Mouse (Mus musculus) heart, embryonic 11.5 days (tissue): ENCODE data around the gene Lbh. TPM values are rescaled to one million over a fixed set of nuclear protein-coding genes. Genes with fewer than 3 reads are reported as not detected.

ENCODE experiments used
- ATAC-seq: fragments of 200-750 bp; cut with Nextera tagmentation; replicated peaks from 2 replicates; pipeline ENCODE4 v1.8.0; 2017; ENCODE audit warnings: moderate library complexity; ENCODE audit not compliant: insufficient number of reproducible peaks, low FRiP score, low TSS enrichment
- H3K27ac ChIP-seq: fragments of 300-500 bp; sonication (generic); 2 replicates; pipeline ENCODE4 v1.5.1; 2014; ENCODE audit warnings: mild to moderate bottlenecking, low read depth, low read length
- H3K27me3 ChIP-seq: fragments of 300-500 bp; sonication (generic); 2 replicates; pipeline ENCODE4 v1.6.1; 2014; ENCODE audit warnings: mild to moderate bottlenecking, low read length, mixed read lengths; ENCODE audit not compliant: control insufficient read depth, insufficient read depth
- H3K36me3 ChIP-seq: fragments of 300-500 bp; sonication (generic); 2 replicates; pipeline ENCODE4 v1.6.1; 2014; ENCODE audit warnings: mild to moderate bottlenecking, low read length, moderate library complexity, mixed read lengths; ENCODE audit not compliant: control insufficient read depth, insufficient read depth
- H3K4me1 ChIP-seq: fragments of 300-500 bp; sonication (generic); 2 replicates; pipeline ENCODE4 v1.6.1; 2014; ENCODE audit warnings: low read length; ENCODE audit not compliant: control insufficient read depth, insufficient read depth
- H3K4me2 ChIP-seq: fragments of 300-500 bp; sonication (generic); 2 replicates; pipeline ENCODE4 v1.6.1; 2014; ENCODE audit warnings: mild to moderate bottlenecking, moderate library complexity
- H3K4me3 ChIP-seq: fragments of 300-500 bp; sonication (generic); 2 replicates; pipeline ENCODE4 v1.5.1; 2014; ENCODE audit warnings: low read depth, low read length
- H3K9ac ChIP-seq: fragments of 300-500 bp; sonication (generic); 2 replicates; pipeline ENCODE4 v1.6.1; 2014; ENCODE audit warnings: mild to moderate bottlenecking, low read depth, low read length, moderate library complexity
- H3K9me3 ChIP-seq: fragments of 300-500 bp; sonication (generic); replicated peaks from 2 replicates; pipeline ENCODE4 v1.6.1; 2016; ENCODE audit warnings: low read length; ENCODE audit not compliant: control insufficient read depth
- WGBS: fragments of 180-500 bp; shearing (Covaris S2); extraction: QIAGEN DNeasy Blood & Tissue Kit; methylation state at CpG from one replicate; pipeline ENCODE4 v1.1.7; 2014; ENCODE audit not compliant: insufficient replicate concordance; 5-methylcytosine and 5-hydroxymethylcytosine counted together
- polyA plus RNA-seq: library from polyadenylated mRNA; unstranded; fragments of >200 nt; fragmentation: Nextera tagmentation; extraction: Ambion mirVana; gene quantifications from 2 replicates; pipeline ENCODE4 v1.2.1, GENCODE M21; 2014

Lbh gene
- polyA plus RNA-seq, 1 experiment from 2014 or later, result 22.8 TPM

DNA sequence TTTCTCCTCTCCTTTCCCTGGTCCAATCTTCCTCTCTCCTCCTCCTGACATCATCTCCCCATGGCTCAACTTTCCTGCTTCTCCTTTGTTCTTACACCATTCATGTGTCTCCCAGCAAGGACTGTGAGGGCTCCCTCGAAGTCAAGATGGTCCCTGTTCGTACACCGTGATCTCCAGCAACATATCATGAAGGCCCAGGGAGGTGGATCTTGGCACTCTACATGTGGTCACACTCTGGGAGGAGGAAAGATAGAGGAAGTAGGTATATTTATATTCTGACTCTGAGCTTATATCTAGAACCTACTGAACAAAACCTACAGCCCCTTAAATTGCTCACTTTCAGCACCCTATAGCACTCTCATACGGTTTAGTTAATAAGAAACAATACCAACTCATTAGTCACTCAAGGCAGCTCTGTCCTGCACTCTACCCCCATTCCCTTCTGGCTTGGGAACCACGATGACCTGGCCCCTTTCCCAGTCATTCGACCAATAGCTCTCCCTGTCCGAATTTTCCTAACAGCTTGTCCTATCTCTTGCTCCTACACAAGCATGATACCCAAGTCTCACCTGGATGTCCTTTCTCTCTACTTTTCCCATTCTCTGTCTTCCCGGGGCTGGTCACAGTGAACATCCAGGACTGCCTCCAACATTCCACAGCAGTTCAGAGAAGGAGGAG lies 44.0 kb downstream of the Lbh start:
- 82% methylated on average over 8 of the region's 8 CpGs for WGBS
- Histone ChIP-seq H3K27me3 (no peaks in the 10 kb centered on the region), H3K4me3 (no peak overlapping the region)

DNA sequence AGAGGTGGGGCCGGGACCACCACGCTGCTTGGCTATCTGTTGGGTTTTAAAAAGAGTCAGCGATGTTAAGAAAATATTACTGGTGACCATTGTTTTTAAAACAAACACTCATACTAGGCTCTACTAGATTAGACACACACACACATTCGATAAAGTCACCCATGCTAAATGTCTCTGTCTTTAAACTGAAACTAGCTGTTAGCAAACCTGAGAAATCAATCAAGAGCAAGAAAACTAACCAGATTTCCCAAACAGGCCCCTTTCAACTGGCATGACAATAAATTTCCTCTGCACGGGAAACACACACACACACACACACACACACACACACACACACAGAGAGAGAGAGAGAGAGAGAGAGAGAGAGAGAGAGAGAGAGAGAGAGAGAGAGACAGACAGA lies 47.6 kb downstream of the Lbh start:
- Histone ChIP-seq H3K9me3 (no peaks in the 10 kb centered on the region), H3K4me3 (no peak overlapping the region), H3K27ac (peak overlapping the region; percentile 29; the same call in 1 of the 2 replicates), H3K4me1 (peaks cover 19% of the 10 kb centered on the region), H3K27me3 (no peaks in the 10 kb centered on the region), H3K36me3 (no peaks in the 10 kb centered on the region), H3K4me2 (no peak overlapping the region), H3K9ac (no peak overlapping the region)
- 65% methylated on average over 5 of the region's 5 CpGs for WGBS
- no peak for ATAC-seq

More for the DNA sequence above, 44.0 kb downstream of the Lbh start:
- Histone ChIP-seq H3K27ac (no peak overlapping the region), H3K4me2 (no peak overlapping the region), H3K36me3 (no peaks in the 10 kb centered on the region), H3K9me3 (no peaks in the 10 kb centered on the region), H3K9ac (no peak overlapping the region), H3K4me1 (peaks cover 17% of the 10 kb centered on the region)
- ATAC-seq, result no peak

GRCm38 (mm10) chr17:72966091-72966531 lies 48.0 kb downstream of the Lbh start:
- peak overlapping the region; percentile 29; the same call in 1 of the 2 replicates for H3K27ac ChIP-seq
- H3K36me3 ChIP-seq, result no peaks in the 10 kb centered on the region
- H3K9me3 ChIP-seq, result no peaks in the 10 kb centered on the region
- no peak overlapping the region for H3K4me2 ChIP-seq
- no peak overlapping the region for H3K4me3 ChIP-seq
- H3K27me3 ChIP-seq, result no peaks in the 10 kb centered on the region
- WGBS, result 31% methylated on average over 5 of the region's 5 CpGs
- peaks cover 19% of the 10 kb centered on the region for H3K4me1 ChIP-seq
- no peak overlapping the region for H3K9ac ChIP-seq
- no peak for ATAC-seq

- ATAC-seq, result no peak
Measured at GRCm38 (mm10) chr17:72966878-72967277, 48.8 kb downstream of the Lbh start.

GRCm38 (mm10) chr17:72967371-72968175 lies 49.5 kb downstream of the Lbh start:
- no peak overlapping the region for H3K9ac ChIP-seq
- H3K4me1 ChIP-seq, result peaks cover 19% of the 10 kb centered on the region

More at GRCm38 (mm10) chr17:72966878-72967277, 48.8 kb downstream of the Lbh start:
- H3K27ac ChIP-seq, result 0 out of 2 replicates have a peak overlapping the region, but pooled peaks have one; percentile 35
- no peaks in the 10 kb centered on the region for H3K36me3 ChIP-seq
- 27% methylated on average over 3 of the region's 3 CpGs for WGBS
- peaks cover 19% of the 10 kb centered on the region for H3K4me1 ChIP-seq
- H3K9ac ChIP-seq, result no peak overlapping the region
- no peak overlapping the region for H3K4me3 ChIP-seq
- no peaks in the 10 kb centered on the region for H3K27me3 ChIP-seq
- no peak overlapping the region for H3K4me2 ChIP-seq
- no peaks in the 10 kb centered on the region for H3K9me3 ChIP-seq

GRCm38 (mm10) chr17:72968666-72969065 lies 50.6 kb downstream of the Lbh start:
- H3K27ac ChIP-seq, result no peak overlapping the region
- no peaks in the 10 kb centered on the region for H3K27me3 ChIP-seq
- H3K9ac ChIP-seq, result no peak overlapping the region
- no peak for ATAC-seq
- 82% methylated on average over 4 of the region's 4 CpGs for WGBS
- H3K4me2 ChIP-seq, result no peak overlapping the region
- no peaks in the 10 kb centered on the region for H3K36me3 ChIP-seq
- H3K4me1 ChIP-seq, result peaks cover 19% of the 10 kb centered on the region
- H3K4me3 ChIP-seq, result no peak overlapping the region
- no peaks in the 10 kb centered on the region for H3K9me3 ChIP-seq

More at GRCm38 (mm10) chr17:72967371-72968175, 49.5 kb downstream of the Lbh start:
- H3K27ac ChIP-seq, result no peak overlapping the region
- H3K9me3 ChIP-seq, result no peaks in the 10 kb centered on the region
- no peak overlapping the region for H3K4me2 ChIP-seq
- no peaks in the 10 kb centered on the region for H3K27me3 ChIP-seq
- no peak for ATAC-seq
- WGBS, result 48% methylated on average over 6 of the region's 6 CpGs
- H3K36me3 ChIP-seq, result no peaks in the 10 kb centered on the region
- H3K4me3 ChIP-seq, result no peak overlapping the region

DNA sequence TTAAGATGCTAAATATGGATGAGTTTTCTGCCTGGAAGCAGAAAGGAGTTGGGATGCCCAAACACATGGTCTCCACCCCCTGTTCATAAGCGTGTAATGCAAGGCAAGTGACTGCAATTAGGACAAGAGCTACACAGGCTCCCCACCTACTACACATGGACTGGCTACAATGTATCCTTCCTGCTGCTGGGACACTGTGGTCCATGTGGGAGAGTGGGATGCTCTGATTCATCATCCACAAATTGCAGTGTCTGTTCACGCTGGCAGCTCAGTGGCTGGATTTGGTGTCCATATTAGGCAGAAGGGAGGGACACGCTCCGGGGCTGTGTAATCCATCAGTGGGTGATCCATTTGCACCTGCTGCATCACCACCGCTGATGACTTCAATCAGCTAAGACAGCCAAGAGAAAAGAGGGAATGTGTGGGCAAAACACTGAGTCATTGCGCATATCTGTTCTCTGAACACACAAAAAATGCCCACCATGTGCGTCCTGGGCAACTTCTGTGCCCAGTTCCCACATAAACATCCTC lies 52.6 kb downstream of the Lbh start:
- H3K4me1 ChIP-seq, result peaks cover 14% of the 10 kb centered on the region
- no peak for ATAC-seq
- H3K36me3 ChIP-seq, result no peaks in the 10 kb centered on the region
- no peaks in the 10 kb centered on the region for H3K9me3 ChIP-seq
- no peak overlapping the region for H3K4me3 ChIP-seq
- H3K27ac ChIP-seq, result no peak overlapping the region
- WGBS, result 80% methylated on average over 7 of the region's 7 CpGs
- H3K4me2 ChIP-seq, result no peak overlapping the region
- H3K27me3 ChIP-seq, result no peaks in the 10 kb centered on the region
- H3K9ac ChIP-seq, result no peak overlapping the region

DNA sequence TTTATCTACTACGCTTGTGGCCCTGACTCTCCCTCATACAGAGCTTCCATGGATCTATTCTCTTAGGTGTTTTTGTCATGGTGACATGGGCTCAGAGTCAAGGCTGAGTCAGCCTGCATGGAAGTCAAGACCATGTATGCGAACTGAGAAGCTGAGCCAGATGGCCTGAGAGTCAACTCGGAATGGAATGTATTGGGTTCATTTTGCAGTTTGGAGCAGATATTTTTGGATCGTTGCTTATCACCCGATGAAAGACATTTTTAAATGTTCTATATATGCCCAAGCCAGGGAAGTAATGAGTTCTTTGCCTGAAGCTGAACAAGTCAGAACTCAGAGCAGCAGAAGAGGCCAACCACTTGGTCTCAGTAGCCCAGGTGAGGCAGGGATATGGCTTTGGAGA lies 54.9 kb downstream of the Lbh start:
- Histone ChIP-seq H3K27ac (no peak overlapping the region), H3K4me3 (no peak overlapping the region), H3K9ac (no peak overlapping the region), H3K36me3 (no peaks in the 10 kb centered on the region), H3K9me3 (no peaks in the 10 kb centered on the region), H3K4me2 (no peak overlapping the region), H3K4me1 (peaks cover 18% of the 10 kb centered on the region), H3K27me3 (no peaks in the 10 kb centered on the region)
- no peak for ATAC-seq
- 67% methylated on average over 5 of the region's 5 CpGs for WGBS
